9 mouse cellular contexts compared by ENCODE assay signal in the genomic region with DNA sequence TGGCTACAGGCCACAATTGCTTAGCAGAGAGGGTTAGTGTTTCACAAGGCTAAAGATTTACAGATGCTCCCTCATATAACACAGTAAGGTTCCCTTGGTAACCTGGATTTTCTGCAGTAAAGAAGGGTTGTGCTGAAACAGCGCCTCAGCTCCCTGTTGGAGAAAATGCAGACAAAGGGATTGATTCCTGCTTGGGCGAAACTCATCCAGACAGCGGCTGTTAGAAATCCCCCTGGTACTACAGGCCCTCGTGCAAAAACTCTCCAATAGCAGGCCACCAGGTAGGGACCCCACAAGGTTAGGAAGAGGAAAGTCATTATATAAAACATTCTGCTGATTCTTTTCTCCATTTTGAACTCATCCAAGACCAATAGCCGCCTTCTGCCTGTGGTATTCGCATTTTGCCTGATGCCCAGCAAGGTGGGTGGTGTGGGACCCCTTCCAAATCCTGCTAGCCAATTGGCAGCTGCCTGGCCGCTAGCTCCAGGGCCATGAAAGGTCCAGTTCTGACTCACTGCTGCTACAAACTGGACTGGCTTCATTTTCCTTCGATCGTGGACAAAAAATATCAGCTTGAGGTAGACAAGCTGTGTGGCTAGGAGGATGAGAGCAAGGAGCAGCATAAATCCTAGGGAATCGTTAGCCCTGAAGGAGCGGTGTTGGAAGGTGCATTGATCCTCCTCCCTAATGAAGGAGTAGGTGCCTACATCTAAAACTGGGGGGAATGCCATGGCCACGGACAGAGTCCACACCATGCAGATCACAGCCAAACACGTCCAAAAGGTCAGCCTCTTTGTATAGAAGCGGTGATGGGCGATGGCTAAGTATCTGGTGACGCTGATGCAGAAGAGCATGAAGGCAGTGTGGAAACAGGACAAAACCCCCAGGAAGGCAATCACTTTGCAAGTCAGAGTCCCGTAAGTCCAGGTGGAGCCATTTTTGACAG. TPM values are rescaled to one million over a fixed set of nuclear protein-coding genes. Genes with fewer than 3 reads are reported as not detected.
DNase-seq lines count a peak whose midpoint lies in the region; ATAC-seq and TF ChIP-seq lines count a peak whose summit lies in the region.
"Had no signal": no experiment of that assay in that cellular context is flagged by ENCODE, and none has a peak within 500 bp of the region (broad histone marks: within the 10 kb centered on the region; RNA-seq: fewer than 3 reads in every experiment).

No protein-coding gene starts in this region.

- H3K4me2 ChIP-seq in hindbrain, embryonic 13.5 days: peak overlapping the region; percentile 72
- H3K4me2 ChIP-seq in midbrain, embryonic 11.5 days: peak overlapping the region; percentile 82
- no peak overlapping the region for H3K4me2 ChIP-seq in lung, postnatal 0 days (replicated peaks; ENCODE audit: low read depth, low read length)
- H3K4me2 ChIP-seq in kidney, embryonic 15.5 days: no peak overlapping the region

- peak overlapping the region; percentile 94 for H3K9ac ChIP-seq in hindbrain, embryonic 13.5 days
- H3K9ac ChIP-seq in midbrain, embryonic 11.5 days (ENCODE audit: low read length): peak overlapping the region; percentile 54
- H3K9ac ChIP-seq in lung, postnatal 0 days (replicated peaks; ENCODE audit: low read depth): no peak overlapping the region
- H3K9ac ChIP-seq in kidney, embryonic 15.5 days: no peak overlapping the region

- peak; percentile 22 for DNase-seq in R1 (ENCODE audit: low read depth, low spot score)
- peak; percentile 82 to 83 for DNase-seq in cerebellum, postnatal 36 days
- DNase-seq in midbrain, embryonic 11.5 days (ENCODE audit: low spot score, missing footprints): peak; percentile 88
- DNase-seq in lung, adult 2 months: no peak
- no peak for DNase-seq in lung, postnatal 0 days (ENCODE audit: low spot score)
- no peak for DNase-seq in lung, postnatal 4 days

- TF ChIP-seq POLR2A in lung, adult 2 months (IDR thresholded peaks at IDR 0.05; ENCODE audit: borderline replicate concordance, extremely low read depth, low read depth, low read length): no peak

- no peak for TF ChIP-seq CTCF in lung, adult 2 months (IDR thresholded peaks at IDR 0.05; ENCODE audit: insufficient read depth, low read length)
- no peak for TF ChIP-seq CTCF in lung, postnatal 0 days (IDR thresholded peaks at IDR 0.05)

- no peaks in the 10 kb centered on the region for H3K27me3 ChIP-seq in hindbrain, embryonic 13.5 days
- no peaks in the 10 kb centered on the region for H3K27me3 ChIP-seq in midbrain, embryonic 11.5 days (ENCODE audit: control insufficient read depth, insufficient read depth, low read length)
- no peaks in the 10 kb centered on the region for H3K27me3 ChIP-seq in lung, postnatal 0 days (replicated peaks; ENCODE audit: insufficient read depth, low read length)
- H3K27me3 ChIP-seq in kidney, embryonic 15.5 days: peaks cover 19% of the 10 kb centered on the region

- 47% methylated on average over 17 of the region's 17 CpGs for WGBS in hindbrain, embryonic 13.5 days
- WGBS in midbrain, embryonic 11.5 days: 45% methylated on average over 17 of the region's 17 CpGs
- WGBS in lung, adult 2 months: 71% methylated on average over 17 of the region's 17 CpGs
- WGBS in lung, postnatal 0 days: 71% methylated on average over 17 of the region's 17 CpGs
- 62% methylated on average over 17 of the region's 17 CpGs for WGBS in kidney, embryonic 15.5 days

- no peaks in the 10 kb centered on the region for H3K36me3 ChIP-seq in hindbrain, embryonic 13.5 days
- no peaks in the 10 kb centered on the region for H3K36me3 ChIP-seq in midbrain, embryonic 11.5 days (ENCODE audit: control insufficient read depth, insufficient read depth, low read length)
- no peaks in the 10 kb centered on the region for H3K36me3 ChIP-seq in lung, postnatal 0 days (ENCODE audit: insufficient read depth, low read length)
- no peaks in the 10 kb centered on the region for H3K36me3 ChIP-seq in kidney, embryonic 15.5 days

- ATAC-seq in hindbrain, embryonic 13.5 days (ENCODE audit: low FRiP score): peak; percentile 43
- 0 out of 2 replicates have a peak, but pooled peaks have one; percentile 3 for ATAC-seq in midbrain, embryonic 11.5 days (ENCODE audit: low FRiP score)
- ATAC-seq in lung, postnatal 0 days: no peak
- no peak for ATAC-seq in kidney, embryonic 15.5 days (replicated peaks; ENCODE audit: low FRiP score)

- H3K4me1 ChIP-seq in hindbrain, embryonic 13.5 days (replicated peaks): peaks cover 28% of the 10 kb centered on the region
- peaks cover 12% of the 10 kb centered on the region; the same call in 1 of the 2 replicates for H3K4me1 ChIP-seq in midbrain, embryonic 11.5 days (ENCODE audit: control insufficient read depth, insufficient read depth, low read length)
- peaks cover 2% of the 10 kb centered on the region; the same call in 1 of the 2 replicates for H3K4me1 ChIP-seq in lung, adult 2 months (ENCODE audit: control insufficient read depth, insufficient read depth, low read length)
- H3K4me1 ChIP-seq in lung, postnatal 0 days (ENCODE audit: insufficient read depth, low read depth, low read length): no peaks in the 10 kb centered on the region
- 0 out of 2 replicates have a peak, but pooled peaks cover 2% of the 10 kb centered on the region for H3K4me1 ChIP-seq in kidney, embryonic 15.5 days

- peak overlapping the region; percentile 100 for H3K27ac ChIP-seq in hindbrain, embryonic 13.5 days
- H3K27ac ChIP-seq in midbrain, embryonic 11.5 days (ENCODE audit: low read depth, low read length): peak overlapping the region; percentile 20; the same call in 1 of the 2 replicates
- H3K27ac ChIP-seq in lung, postnatal 0 days (ENCODE audit: low read length): no peak overlapping the region
- no peak overlapping the region for H3K27ac ChIP-seq in kidney, embryonic 15.5 days

- no peak for TF ChIP-seq EP300 in lung, postnatal 0 days (IDR thresholded peaks at IDR 0.05)

- peak overlapping the region; percentile 59 for H3K4me3 ChIP-seq in hindbrain, embryonic 13.5 days
- H3K4me3 ChIP-seq in midbrain, embryonic 11.5 days (ENCODE audit: low read depth, low read length): peak overlapping the region; percentile 7; the same call in 1 of the 2 replicates
- H3K4me3 ChIP-seq in lung, adult 2 months (replicated peaks; ENCODE audit: extremely low read depth, low read depth, low read length): no peak overlapping the region
- no peak overlapping the region for H3K4me3 ChIP-seq in lung, postnatal 0 days (ENCODE audit: low read depth, low read length)
- H3K4me3 ChIP-seq in kidney, embryonic 15.5 days (replicated peaks): no peak overlapping the region
- H3K4me3 ChIP-seq: megakaryocyte, embryonic 14.5 days had no signal

- H3K9me3 ChIP-seq in hindbrain, embryonic 13.5 days: no peaks in the 10 kb centered on the region
- H3K9me3 ChIP-seq in midbrain, embryonic 11.5 days (ENCODE audit: control insufficient read depth, low read length): no peaks in the 10 kb centered on the region
- H3K9me3 ChIP-seq in lung, postnatal 0 days (ENCODE audit: low read length): no peaks in the 10 kb centered on the region
- no peaks in the 10 kb centered on the region for H3K9me3 ChIP-seq in kidney, embryonic 15.5 days (replicated peaks)
- H3K9me3 ChIP-seq: megakaryocyte, embryonic 14.5 days had no signal

RNA-seq across cellular contexts. Expression of a gene that starts 3.7 kb away (rescaled TPM):
- polyA plus RNA-seq in hindbrain, embryonic 13.5 days (2015; fragmentation: Nextera tagmentation; extraction: Ambion mirVana): 83.3 and 84.2 TPM in 2 replicates
- polyA plus RNA-seq in midbrain, embryonic 11.5 days (2014; fragmentation: Nextera tagmentation; extraction: Ambion mirVana): 26.5 and 28.0 TPM in 2 replicates
- polyA plus RNA-seq in lung, adult 2 months (2012; rRNA removed): 0.22 and 0.35 TPM in 2 replicates
- polyA plus RNA-seq in lung, postnatal 0 days (2015; fragmentation: Nextera tagmentation; extraction: Ambion mirVana): 1.3 and 1.9 TPM in 2 replicates
- 1.5 and 2.7 TPM in 2 replicates for polyA plus RNA-seq in kidney, embryonic 15.5 days (2015; fragmentation: Nextera tagmentation; extraction: Ambion mirVana)

RNA-seq across cellular contexts. Expression of a gene that starts 35.3 kb away (rescaled TPM):
- 85.0 and 86.3 TPM in 2 replicates for polyA plus RNA-seq in hindbrain, embryonic 13.5 days (2015; fragmentation: Nextera tagmentation; extraction: Ambion mirVana)
- polyA plus RNA-seq in midbrain, embryonic 11.5 days (2014; fragmentation: Nextera tagmentation; extraction: Ambion mirVana): 96.1 and 97.6 TPM in 2 replicates
- 25.6 and 57.8 TPM in 2 replicates for polyA plus RNA-seq in lung, adult 2 months (2012; rRNA removed)
- 139 and 157 TPM in 2 replicates for polyA plus RNA-seq in lung, postnatal 0 days (2015; fragmentation: Nextera tagmentation; extraction: Ambion mirVana)
- 99.1 and 104 TPM in 2 replicates for polyA plus RNA-seq in kidney, embryonic 15.5 days (2015; fragmentation: Nextera tagmentation; extraction: Ambion mirVana)

Comparison
In these comparisons a context has a peak if more than half of its experiments do, and no peak if none do; other contexts are left out.
1. DNase-seq: peak in R1 (single experiment), cerebellum, postnatal 36 days (2 of 2) and midbrain, embryonic 11.5 days (single experiment); none in lung, adult 2 months (single experiment), lung, postnatal 0 days (single experiment) and lung, postnatal 4 days (0 of 2).
2. ATAC-seq: peak in hindbrain, embryonic 13.5 days (single experiment) and midbrain, embryonic 11.5 days (single experiment); none in lung, postnatal 0 days (single experiment) and kidney, embryonic 15.5 days (single experiment).
3. H3K27ac ChIP-seq: peak in hindbrain, embryonic 13.5 days (single experiment) and midbrain, embryonic 11.5 days (single experiment); none in lung, postnatal 0 days (single experiment) and kidney, embryonic 15.5 days (single experiment).
4. H3K4me2 ChIP-seq: peak in hindbrain, embryonic 13.5 days (single experiment) and midbrain, embryonic 11.5 days (single experiment); none in lung, postnatal 0 days (single experiment) and kidney, embryonic 15.5 days (single experiment).
5. H3K4me3 ChIP-seq: peak in hindbrain, embryonic 13.5 days (single experiment) and midbrain, embryonic 11.5 days (single experiment); none in lung, adult 2 months (single experiment), lung, postnatal 0 days (single experiment) and kidney, embryonic 15.5 days (single experiment).
6. H3K9ac ChIP-seq: peak in hindbrain, embryonic 13.5 days (single experiment) and midbrain, embryonic 11.5 days (single experiment); none in lung, postnatal 0 days (single experiment) and kidney, embryonic 15.5 days (single experiment).